Mouse (Mus musculus): Measurements from ENCODE around the gene Qk. TPM values are rescaled to one million over a fixed set of nuclear protein-coding genes. Genes with fewer than 3 reads are reported as not detected.

Gene Qk
- polyA plus RNA-seq, 1 experiment: 76.0 TPM

- 93% methylated on average over 2 of the region's 2 CpGs for WGBS
- peaks cover 5% of the 10 kb centered on the region for H3K36me3 ChIP-seq (ENCODE audit: control insufficient read depth, insufficient read depth, low read length)
- TF ChIP-seq CTCF (IDR thresholded peaks at IDR 0.05; ENCODE audit: extremely low read depth, insufficient read depth, insufficient read length, insufficient replicate concordance) (no peak), POLR2A (IDR thresholded peaks at IDR 0.05; ENCODE audit: low read depth, low read length) (no peak)
- no peaks in the 10 kb centered on the region for H3K27me3 ChIP-seq (ENCODE audit: control insufficient read depth, insufficient read depth, low read length)
- no peaks in the 10 kb centered on the region; the same call in 1 of the 2 replicates for H3K4me1 ChIP-seq (ENCODE audit: control insufficient read depth, insufficient read depth, insufficient read length)
- no peak overlapping the region for H3K4me3 ChIP-seq (ENCODE audit: extremely low read depth, insufficient read depth, insufficient read length)
- DNase-seq (ENCODE audit: low read depth in 1 of 2, low spot score in 2 of 2): no peak
- no peak overlapping the region for H3K27ac ChIP-seq (ENCODE audit: insufficient read depth, low read length)
Measured at GRCm38 (mm10) chr17:10279532-10279931, 40.1 kb downstream of the Qk start.

- no peak for TF ChIP-seq CTCF (IDR thresholded peaks at IDR 0.05; ENCODE audit: extremely low read depth, insufficient read depth, insufficient read length, insufficient replicate concordance)
- no peak for TF ChIP-seq POLR2A (IDR thresholded peaks at IDR 0.05; ENCODE audit: low read depth, low read length)
- 97% methylated on average over 3 of the region's 3 CpGs for WGBS
Measured at GRCm38 (mm10) chr17:10269518-10269917, 50.1 kb downstream of the Qk start.

GRCm38 (mm10) chr17:10268468-10268867 lies 51.2 kb downstream of the Qk start:
- H3K4me1 ChIP-seq (ENCODE audit: control insufficient read depth, insufficient read depth, insufficient read length): no peaks in the 10 kb centered on the region
- no peak overlapping the region for H3K4me3 ChIP-seq (ENCODE audit: extremely low read depth, insufficient read depth, insufficient read length)
- no peak for DNase-seq (ENCODE audit: low read depth in 1 of 2, low spot score in 2 of 2)
- H3K36me3 ChIP-seq (ENCODE audit: control insufficient read depth, insufficient read depth, low read length): peaks cover under 1% of the 10 kb centered on the region
- TF ChIP-seq CTCF (IDR thresholded peaks at IDR 0.05; ENCODE audit: extremely low read depth, insufficient read depth, insufficient read length, insufficient replicate concordance): no peak
- TF ChIP-seq POLR2A (IDR thresholded peaks at IDR 0.05; ENCODE audit: low read depth, low read length): no peak
- H3K27me3 ChIP-seq (ENCODE audit: control insufficient read depth, insufficient read depth, low read length): no peaks in the 10 kb centered on the region
- H3K27ac ChIP-seq (ENCODE audit: insufficient read depth, low read length): no peak overlapping the region
- 84% methylated on average over 1 of the region's 1 CpGs for WGBS

More at GRCm38 (mm10) chr17:10269518-10269917, 50.1 kb downstream of the Qk start:
- DNase-seq (ENCODE audit: low read depth in 1 of 2, low spot score in 2 of 2): no peak
- Histone ChIP-seq H3K36me3 (ENCODE audit: control insufficient read depth, insufficient read depth, low read length) (peaks cover 3% of the 10 kb centered on the region), H3K4me1 (ENCODE audit: control insufficient read depth, insufficient read depth, insufficient read length) (no peaks in the 10 kb centered on the region), H3K27me3 (ENCODE audit: control insufficient read depth, insufficient read depth, low read length) (no peaks in the 10 kb centered on the region), H3K4me3 (ENCODE audit: extremely low read depth, insufficient read depth, insufficient read length) (no peak overlapping the region), H3K27ac (ENCODE audit: insufficient read depth, low read length) (no peak overlapping the region)

GRCm38 (mm10) chr17:10266207-10266606 lies 53.4 kb downstream of the Qk start:
- H3K4me3 ChIP-seq (ENCODE audit: extremely low read depth, insufficient read depth, insufficient read length): no peak overlapping the region
- H3K27ac ChIP-seq (ENCODE audit: insufficient read depth, low read length): no peak overlapping the region
- 69% methylated on average over 4 of the region's 4 CpGs for WGBS
- H3K36me3 ChIP-seq (ENCODE audit: control insufficient read depth, insufficient read depth, low read length): no peaks in the 10 kb centered on the region
- no peaks in the 10 kb centered on the region for H3K27me3 ChIP-seq (ENCODE audit: control insufficient read depth, insufficient read depth, low read length)
- no peak for DNase-seq (ENCODE audit: low read depth in 1 of 2, low spot score in 2 of 2)
- no peaks in the 10 kb centered on the region for H3K4me1 ChIP-seq (ENCODE audit: control insufficient read depth, insufficient read depth, insufficient read length)
- TF ChIP-seq CTCF (IDR thresholded peaks at IDR 0.05; ENCODE audit: extremely low read depth, insufficient read depth, insufficient read length, insufficient replicate concordance) (no peak), POLR2A (IDR thresholded peaks at IDR 0.05; ENCODE audit: low read depth, low read length) (no peak)

GRCm38 (mm10) chr17:10251252-10251958 lies 68.2 kb downstream of the Qk start:
- TF ChIP-seq POLR2A (IDR thresholded peaks at IDR 0.05; ENCODE audit: low read depth, low read length) (no peak), CTCF (IDR thresholded peaks at IDR 0.05; ENCODE audit: extremely low read depth, insufficient read depth, insufficient read length, insufficient replicate concordance) (no peak)
- Histone ChIP-seq H3K4me3 (ENCODE audit: extremely low read depth, insufficient read depth, insufficient read length) (no peak overlapping the region), H3K27ac (ENCODE audit: insufficient read depth, low read length) (no peak overlapping the region), H3K36me3 (ENCODE audit: control insufficient read depth, insufficient read depth, low read length) (no peaks in the 10 kb centered on the region; the same call in 1 of the 2 replicates), H3K4me1 (ENCODE audit: control insufficient read depth, insufficient read depth, insufficient read length) (no peaks in the 10 kb centered on the region; the same call in 1 of the 2 replicates), H3K27me3 (ENCODE audit: control insufficient read depth, insufficient read depth, low read length) (no peaks in the 10 kb centered on the region)
- no peak for DNase-seq (ENCODE audit: low read depth in 1 of 2, low spot score in 2 of 2)
- WGBS: 90% methylated on average over 4 of the region's 4 CpGs

GRCm38 (mm10) chr17:10240081-10240480 lies 79.6 kb downstream of the Qk start:
- no peak overlapping the region for H3K27ac ChIP-seq (ENCODE audit: insufficient read depth, low read length)
- H3K4me1 ChIP-seq (ENCODE audit: control insufficient read depth, insufficient read depth, insufficient read length): no peaks in the 10 kb centered on the region; the same call in 1 of the 2 replicates
- DNase-seq (ENCODE audit: low read depth in 1 of 2, low spot score in 2 of 2): no peak
- WGBS: 92% methylated on average over 1 of the region's 1 CpGs
- no peak overlapping the region for H3K4me3 ChIP-seq (ENCODE audit: extremely low read depth, insufficient read depth, insufficient read length)
- no peaks in the 10 kb centered on the region for H3K27me3 ChIP-seq (ENCODE audit: control insufficient read depth, insufficient read depth, low read length)
- 0 out of 2 replicates have a peak, but pooled peaks cover 2% of the 10 kb centered on the region for H3K36me3 ChIP-seq (ENCODE audit: control insufficient read depth, insufficient read depth, low read length)
- TF ChIP-seq CTCF (IDR thresholded peaks at IDR 0.05; ENCODE audit: extremely low read depth, insufficient read depth, insufficient read length, insufficient replicate concordance) (no peak), POLR2A (IDR thresholded peaks at IDR 0.05; ENCODE audit: low read depth, low read length) (no peak)

- H3K36me3 ChIP-seq (ENCODE audit: control insufficient read depth, insufficient read depth, low read length): 0 out of 2 replicates have a peak, but pooled peaks cover 2% of the 10 kb centered on the region
- no peak for DNase-seq (ENCODE audit: low read depth in 1 of 2, low spot score in 2 of 2)
- no peak overlapping the region for H3K4me3 ChIP-seq (ENCODE audit: extremely low read depth, insufficient read depth, insufficient read length)
- TF ChIP-seq POLR2A (IDR thresholded peaks at IDR 0.05; ENCODE audit: low read depth, low read length): no peak
- TF ChIP-seq CTCF (IDR thresholded peaks at IDR 0.05; ENCODE audit: extremely low read depth, insufficient read depth, insufficient read length, insufficient replicate concordance): no peak
- no peaks in the 10 kb centered on the region for H3K27me3 ChIP-seq (ENCODE audit: control insufficient read depth, insufficient read depth, low read length)
- peaks cover 3% of the 10 kb centered on the region for H3K4me1 ChIP-seq (ENCODE audit: control insufficient read depth, insufficient read depth, insufficient read length)
- WGBS: 85% methylated on average over 2 of the region's 2 CpGs
- no peak overlapping the region for H3K27ac ChIP-seq (ENCODE audit: insufficient read depth, low read length)
Measured at GRCm38 (mm10) chr17:10236595-10236994, 83.1 kb downstream of the Qk start.

Measured in spleen, adult 2 months (tissue).